Mouse (Mus musculus): ENCODE measurements at regions not wholly inside any gene's neighbourhood (a gene's known extent, or its start where the extent isn't known, plus 50 kb on each side); places are given as distances from the start of the nearest gene placed in this dataset.

- no peaks in the 10 kb centered on the region for H3K79me3 ChIP-seq (ENCODE audit: low read depth)
- TF ChIP-seq USF1 (IDR thresholded peaks at IDR 0.05; ENCODE audit: low read depth) (no peak), FOSL1 (IDR thresholded peaks at IDR 0.05; ENCODE audit: insufficient read depth, low read length, poor library complexity, severe bottlenecking) (no peak), CEBPB (IDR thresholded peaks at IDR 0.05; ENCODE audit: low read depth) (no peak), CTCF (IDR thresholded peaks at IDR 0.05; ENCODE audit: control insufficient read depth, insufficient read depth, insufficient read length) (no peak), MYOG (IDR thresholded peaks at IDR 0.05; ENCODE audit: control insufficient read depth, extremely low read depth, insufficient read length) (no peak)
- H3ac ChIP-seq (ENCODE audit: control insufficient read depth, insufficient read length, low read depth): no peak overlapping the region
- no peaks in the 10 kb centered on the region for H3K79me2 ChIP-seq (ENCODE audit: control insufficient read depth, insufficient read depth)
- no peak overlapping the region for H3K4me3 ChIP-seq (ENCODE audit: insufficient read depth, poor library complexity, severe bottlenecking)
- H3K36me3 ChIP-seq (ENCODE audit: control insufficient read depth, insufficient read depth): no peaks in the 10 kb centered on the region
- H3K27me3 ChIP-seq (ENCODE audit: control insufficient read depth, insufficient read depth, insufficient read length): no peaks in the 10 kb centered on the region
Observed at GRCm38 (mm10) chr12:106479878-106480194, 469.8 kb downstream of the Vrk1 start.

DNA sequence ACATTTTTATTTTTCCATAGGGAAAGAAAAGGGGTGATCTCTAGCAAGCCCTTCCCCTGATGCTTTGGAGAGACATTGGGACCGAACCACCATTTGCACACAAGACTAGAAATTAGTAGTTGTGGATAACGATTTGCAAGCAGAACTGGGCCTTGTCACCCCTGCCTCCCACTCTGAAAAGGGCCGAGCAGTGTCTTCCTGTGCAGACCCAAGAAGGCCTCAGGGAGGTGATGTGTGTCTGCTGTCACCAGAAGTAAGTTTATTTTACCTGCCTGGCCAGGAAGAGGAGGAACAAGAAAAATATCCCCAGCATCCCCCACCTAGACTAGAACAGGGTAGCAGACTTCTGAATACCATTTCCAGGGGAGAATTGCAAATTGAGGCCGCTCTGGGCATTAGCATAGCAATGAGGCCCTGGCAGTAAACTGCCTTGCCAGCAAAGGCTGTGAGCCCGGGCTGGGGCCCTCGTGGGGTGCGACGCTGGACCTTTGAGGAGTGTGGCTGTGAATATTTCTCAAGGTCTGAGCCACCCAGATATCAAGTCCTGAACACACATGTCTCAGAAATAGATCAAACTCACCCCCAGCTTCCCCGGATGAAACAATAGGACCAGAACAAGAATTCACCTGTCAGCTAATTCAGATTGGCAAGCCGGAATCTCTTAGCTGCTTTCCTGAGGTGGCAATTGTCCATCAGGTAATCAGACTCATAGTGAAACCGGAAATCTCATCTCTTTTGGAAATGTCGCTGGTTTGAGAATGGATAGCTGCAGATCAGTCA, 470.4 kb downstream of the Vrk1 start:
- no peak for TF ChIP-seq MYOG (IDR thresholded peaks at IDR 0.05; ENCODE audit: control insufficient read depth, extremely low read depth, insufficient read length)
- TF ChIP-seq CEBPB (IDR thresholded peaks at IDR 0.05; ENCODE audit: low read depth): no peak
- no peak for TF ChIP-seq MYOD1 (IDR thresholded peaks at IDR 0.05; ENCODE audit: control insufficient read depth, insufficient read length, low read depth)
- TF ChIP-seq MAX (IDR thresholded peaks at IDR 0.05): no peak
- no peak for TF ChIP-seq USF1 (IDR thresholded peaks at IDR 0.05; ENCODE audit: low read depth)
- no peak for TF ChIP-seq CTCF (IDR thresholded peaks at IDR 0.05; ENCODE audit: control insufficient read depth, insufficient read depth, insufficient read length)
- no peaks in the 10 kb centered on the region for H3K27me3 ChIP-seq (ENCODE audit: control insufficient read depth, insufficient read depth, insufficient read length)
- no peak overlapping the region for H3ac ChIP-seq (ENCODE audit: control insufficient read depth, insufficient read length, low read depth)

GRCm38 (mm10) chr12:106501622-106502327, 491.7 kb downstream of the Vrk1 start:
- H3K4me3 ChIP-seq (ENCODE audit: insufficient read depth, poor library complexity, severe bottlenecking): no peak overlapping the region
- H3K36me3 ChIP-seq (ENCODE audit: control insufficient read depth, insufficient read depth): no peaks in the 10 kb centered on the region
- no peaks in the 10 kb centered on the region for H3K27me3 ChIP-seq (ENCODE audit: control insufficient read depth, insufficient read depth, insufficient read length)
- TF ChIP-seq MYOD1 (IDR thresholded peaks at IDR 0.05; ENCODE audit: control insufficient read depth, insufficient read length, low read depth) (no peak), MAX (IDR thresholded peaks at IDR 0.05) (no peak), CEBPB (IDR thresholded peaks at IDR 0.05; ENCODE audit: low read depth) (no peak), CTCF (IDR thresholded peaks at IDR 0.05; ENCODE audit: control insufficient read depth, insufficient read depth, insufficient read length) (no peak), FOSL1 (IDR thresholded peaks at IDR 0.05; ENCODE audit: insufficient read depth, low read length, poor library complexity, severe bottlenecking) (no peak), MYOG (IDR thresholded peaks at IDR 0.05; ENCODE audit: control insufficient read depth, extremely low read depth, insufficient read length) (no peak), USF1 (IDR thresholded peaks at IDR 0.05; ENCODE audit: low read depth) (no peak)
- H3K79me3 ChIP-seq (ENCODE audit: low read depth): no peaks in the 10 kb centered on the region
- no peak overlapping the region for H3ac ChIP-seq (ENCODE audit: control insufficient read depth, insufficient read length, low read depth)
- no peaks in the 10 kb centered on the region for H3K79me2 ChIP-seq (ENCODE audit: control insufficient read depth, insufficient read depth)

More for the DNA sequence above, 470.4 kb downstream of the Vrk1 start:
- no peaks in the 10 kb centered on the region for H3K79me2 ChIP-seq (ENCODE audit: control insufficient read depth, insufficient read depth)
- H3K36me3 ChIP-seq (ENCODE audit: control insufficient read depth, insufficient read depth): no peaks in the 10 kb centered on the region
- no peak overlapping the region for H3K4me3 ChIP-seq (ENCODE audit: insufficient read depth, poor library complexity, severe bottlenecking)
- no peaks in the 10 kb centered on the region for H3K79me3 ChIP-seq (ENCODE audit: low read depth)

GRCm38 (mm10) chr12:106504285-106504684, 494.3 kb downstream of the Vrk1 start:
- no peaks in the 10 kb centered on the region for H3K79me3 ChIP-seq (ENCODE audit: low read depth)
- H3K4me3 ChIP-seq (ENCODE audit: insufficient read depth, poor library complexity, severe bottlenecking): no peak overlapping the region
- no peaks in the 10 kb centered on the region for H3K27me3 ChIP-seq (ENCODE audit: control insufficient read depth, insufficient read depth, insufficient read length)
- no peak overlapping the region for H3ac ChIP-seq (ENCODE audit: control insufficient read depth, insufficient read length, low read depth)
- no peak for TF ChIP-seq MYOD1 (IDR thresholded peaks at IDR 0.05; ENCODE audit: control insufficient read depth, insufficient read length, low read depth)
- no peak for TF ChIP-seq FOSL1 (IDR thresholded peaks at IDR 0.05; ENCODE audit: insufficient read depth, low read length, poor library complexity, severe bottlenecking)
- TF ChIP-seq CEBPB (IDR thresholded peaks at IDR 0.05; ENCODE audit: low read depth): no peak
- TF ChIP-seq MAX (IDR thresholded peaks at IDR 0.05): no peak
- no peak for TF ChIP-seq CTCF (IDR thresholded peaks at IDR 0.05; ENCODE audit: control insufficient read depth, insufficient read depth, insufficient read length)
- TF ChIP-seq USF1 (IDR thresholded peaks at IDR 0.05; ENCODE audit: low read depth): no peak
- no peak for TF ChIP-seq MYOG (IDR thresholded peaks at IDR 0.05; ENCODE audit: control insufficient read depth, extremely low read depth, insufficient read length)
- no peaks in the 10 kb centered on the region for H3K79me2 ChIP-seq (ENCODE audit: control insufficient read depth, insufficient read depth)
- H3K36me3 ChIP-seq (ENCODE audit: control insufficient read depth, insufficient read depth): no peaks in the 10 kb centered on the region

DNA sequence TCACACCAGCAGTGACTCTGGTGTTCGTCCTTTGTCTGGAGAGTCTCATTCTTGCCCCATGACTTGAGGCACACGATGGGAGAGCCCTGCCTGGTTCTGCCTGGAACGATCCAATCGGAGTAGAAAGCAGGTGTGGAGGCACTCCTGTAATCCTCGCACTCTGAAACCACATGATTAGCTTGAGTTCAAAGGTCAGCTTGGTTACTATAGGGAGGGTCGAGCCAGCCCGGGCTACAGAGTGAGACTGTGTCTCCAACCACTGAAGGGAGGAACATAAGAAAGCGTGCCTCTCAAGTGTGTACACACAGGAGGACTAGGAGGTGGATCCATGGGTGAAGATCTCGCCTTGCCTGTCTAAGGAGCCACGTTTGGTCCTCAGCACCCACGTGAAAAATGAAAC, 504.0 kb downstream of the Vrk1 start:
- no peaks in the 10 kb centered on the region for H3K79me3 ChIP-seq (ENCODE audit: low read depth)
- no peaks in the 10 kb centered on the region for H3K79me2 ChIP-seq (ENCODE audit: control insufficient read depth, insufficient read depth)
- H3ac ChIP-seq (ENCODE audit: control insufficient read depth, insufficient read length, low read depth): no peak overlapping the region
- H3K27me3 ChIP-seq (ENCODE audit: control insufficient read depth, insufficient read depth, insufficient read length): no peaks in the 10 kb centered on the region
- no peak overlapping the region for H3K4me3 ChIP-seq (ENCODE audit: insufficient read depth, poor library complexity, severe bottlenecking)
- TF ChIP-seq MYOG (IDR thresholded peaks at IDR 0.05; ENCODE audit: control insufficient read depth, extremely low read depth, insufficient read length): no peak
- TF ChIP-seq FOSL1 (IDR thresholded peaks at IDR 0.05; ENCODE audit: insufficient read depth, low read length, poor library complexity, severe bottlenecking): no peak
- no peak for TF ChIP-seq USF1 (IDR thresholded peaks at IDR 0.05; ENCODE audit: low read depth)
- no peak for TF ChIP-seq MYOD1 (IDR thresholded peaks at IDR 0.05; ENCODE audit: control insufficient read depth, insufficient read length, low read depth)
- no peak for TF ChIP-seq MAX (IDR thresholded peaks at IDR 0.05)
- no peak for TF ChIP-seq CEBPB (IDR thresholded peaks at IDR 0.05; ENCODE audit: low read depth)
- TF ChIP-seq CTCF (IDR thresholded peaks at IDR 0.05; ENCODE audit: control insufficient read depth, insufficient read depth, insufficient read length): no peak
- H3K36me3 ChIP-seq (ENCODE audit: control insufficient read depth, insufficient read depth): no peaks in the 10 kb centered on the region
